Mouse (Mus musculus) c-Kit-negative CD71-positive TER-119-positive erythroid progenitor cells, embryonic 14.5 days (primary cell): Measurements from ENCODE around the gene Rmdn2.

Experiments used
- DNase-seq: peaks from one replicate; pipeline ENCODE4 v3.0.0-alpha.2; 2013; ENCODE audit warnings: low read depth, low spot score

Gene Rmdn2

DNA sequence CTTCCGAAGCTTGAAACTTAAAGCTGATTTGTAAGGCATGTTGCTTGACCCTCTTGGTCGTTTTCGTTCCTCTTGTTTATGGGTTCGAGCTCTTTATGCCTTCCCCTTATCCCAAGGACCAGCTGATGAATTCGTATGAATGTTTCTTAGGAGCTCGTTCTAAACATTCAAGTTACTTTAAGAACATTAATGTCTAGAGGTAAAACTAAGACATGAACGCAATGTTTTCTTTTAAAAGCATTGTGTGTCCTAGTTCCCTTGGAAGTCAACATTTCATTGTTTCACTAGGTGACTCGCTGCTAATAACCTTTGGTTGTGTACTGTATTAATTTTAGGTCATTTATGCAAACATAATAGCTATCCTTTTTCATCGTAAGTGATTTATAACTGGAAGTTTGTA lies 4.2 kb downstream of the Rmdn2 start:
- DNase-seq: no peak

- no peak for DNase-seq
These were observed 5.0 kb downstream of the Rmdn2 start for GRCm38 (mm10) chr17:79616621-79617020.

DNA sequence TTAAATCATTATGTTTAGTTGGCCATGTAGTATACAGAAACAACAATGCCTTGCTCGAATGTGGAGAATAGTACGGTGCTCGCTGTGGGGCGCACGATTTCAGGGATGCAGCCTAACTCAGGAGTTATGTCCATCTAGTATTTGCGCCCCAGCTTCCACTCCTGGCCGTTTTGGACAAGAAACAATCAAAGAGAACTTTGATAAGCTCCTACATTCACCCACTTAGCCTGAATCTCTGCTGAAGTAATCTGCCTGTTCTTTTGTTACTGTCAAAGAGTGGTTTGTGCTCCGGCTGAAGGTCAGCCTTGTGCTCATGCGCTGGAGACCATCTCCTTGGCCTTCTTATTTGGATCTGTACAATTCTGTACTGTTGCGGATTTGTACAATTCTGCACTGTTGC lies 6.8 kb downstream of the Rmdn2 start:
- DNase-seq: no peak

GRCm38 (mm10) chr17:79618984-79619383 lies 7.3 kb downstream of the Rmdn2 start:
- DNase-seq: no peak

DNA sequence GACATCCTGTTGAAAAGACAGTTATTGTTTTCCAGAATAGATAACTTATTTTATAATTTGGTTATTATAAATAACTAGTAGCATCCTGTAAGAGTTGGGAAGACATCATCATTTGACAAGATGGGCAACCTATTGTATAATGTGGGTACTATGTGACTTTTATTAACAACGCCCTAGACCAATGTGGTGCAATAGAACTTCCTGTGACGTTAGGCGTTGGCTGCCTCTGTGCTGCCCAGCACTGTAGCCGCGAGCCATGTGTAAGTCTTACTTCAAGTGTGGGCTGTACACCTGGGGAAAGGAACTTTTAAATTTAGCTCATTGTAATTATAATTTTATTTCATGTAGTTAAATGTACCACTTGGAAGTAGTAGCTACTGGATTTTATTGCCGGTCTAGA lies 10.4 kb downstream of the Rmdn2 start:
- DNase-seq: no peak

GRCm38 (mm10) chr17:79622574-79622973 lies 10.9 kb downstream of the Rmdn2 start:
- DNase-seq: no peak

GRCm38 (mm10) chr17:79623841-79624240 lies 12.2 kb downstream of the Rmdn2 start:
- no peak for DNase-seq

GRCm38 (mm10) chr17:79626241-79626816 lies 14.7 kb downstream of the Rmdn2 start:
- no peak for DNase-seq

DNA sequence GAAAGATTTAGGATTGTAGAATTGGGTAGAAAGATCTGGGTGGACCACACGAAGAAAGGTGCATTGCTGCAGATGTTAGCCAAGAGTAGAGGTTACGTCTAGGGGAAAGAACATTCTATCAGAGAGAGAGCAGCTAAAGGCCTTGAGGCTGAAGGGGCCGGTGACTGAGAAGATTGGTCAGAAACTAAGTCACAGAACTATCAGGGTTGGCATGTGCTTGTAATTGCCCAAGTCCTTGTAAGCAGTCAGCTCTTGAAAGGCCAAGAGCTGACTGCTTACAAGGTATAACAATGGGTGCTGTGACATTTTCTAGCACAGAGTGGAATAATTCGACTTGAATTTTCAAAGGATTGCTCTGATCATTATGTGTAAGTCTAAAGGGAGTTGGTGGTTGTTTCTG lies 38.2 kb downstream of the Rmdn2 start:
- DNase-seq: no peak

- DNase-seq: no peak
These were observed 38.6 kb downstream of the Rmdn2 start for GRCm38 (mm10) chr17:79650297-79650696.

DNA sequence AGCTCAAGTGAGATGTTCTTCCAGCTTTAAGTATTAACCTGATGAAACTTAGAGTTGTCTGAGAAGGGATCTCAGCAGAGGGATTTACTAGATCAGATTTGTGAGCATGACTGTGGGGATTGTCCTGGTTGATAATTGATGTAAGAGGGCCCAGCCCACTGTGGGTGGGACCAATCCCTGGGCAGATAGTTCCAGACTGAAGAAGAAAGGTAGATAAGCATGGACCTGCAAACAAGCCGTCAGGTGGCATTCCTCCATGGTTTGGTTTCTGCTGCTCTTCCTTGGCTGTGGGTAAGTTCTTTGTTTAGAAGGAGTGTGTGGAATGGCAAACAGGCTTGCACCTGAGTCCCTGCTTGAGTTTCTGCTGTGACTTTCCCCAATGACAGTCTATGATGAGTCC lies 41.5 kb downstream of the Rmdn2 start:
- no peak for DNase-seq

DNA sequence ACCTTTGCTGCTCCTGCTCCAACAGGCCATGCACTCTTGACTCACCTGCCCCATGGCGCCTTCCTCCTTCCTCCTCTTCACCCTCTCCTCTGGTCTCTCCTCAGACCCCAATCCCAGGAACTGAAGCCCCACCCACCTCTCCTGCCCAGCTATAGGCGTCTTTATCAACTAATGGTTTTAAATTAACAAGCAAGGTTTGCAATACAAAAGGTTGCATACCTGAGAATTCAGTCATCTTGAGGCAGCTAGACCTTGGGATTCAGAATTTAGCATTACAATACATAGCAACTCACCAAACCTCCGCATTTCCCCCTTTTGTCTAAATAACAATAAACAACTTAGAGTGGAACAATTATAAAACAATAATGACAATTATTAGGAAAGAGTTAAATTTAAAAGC lies 42.5 kb downstream of the Rmdn2 start:
- no peak for DNase-seq

DNA sequence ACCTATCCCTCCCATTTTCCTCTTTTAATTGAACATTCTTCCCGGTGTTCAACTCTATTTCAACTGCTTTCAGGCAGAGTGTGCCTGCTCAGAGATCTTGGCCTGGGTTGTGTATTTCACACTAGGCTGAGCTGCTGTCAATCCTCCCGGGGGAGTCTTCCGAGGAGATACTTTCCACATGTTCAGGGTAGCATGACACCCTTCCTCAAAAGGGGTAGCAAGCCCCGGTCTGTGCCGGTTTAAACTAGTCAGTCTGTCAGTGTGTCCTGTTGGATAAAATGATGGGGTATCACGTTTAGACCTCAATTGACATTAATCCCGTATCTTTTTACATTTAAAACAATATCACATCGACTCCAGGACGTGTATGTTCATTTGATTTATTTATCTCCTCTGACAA lies 46.1 kb downstream of the Rmdn2 start:
- no peak for DNase-seq

- no peak for DNase-seq
These were observed 46.8 kb downstream of the Rmdn2 start for GRCm38 (mm10) chr17:79658452-79658851.

DNA sequence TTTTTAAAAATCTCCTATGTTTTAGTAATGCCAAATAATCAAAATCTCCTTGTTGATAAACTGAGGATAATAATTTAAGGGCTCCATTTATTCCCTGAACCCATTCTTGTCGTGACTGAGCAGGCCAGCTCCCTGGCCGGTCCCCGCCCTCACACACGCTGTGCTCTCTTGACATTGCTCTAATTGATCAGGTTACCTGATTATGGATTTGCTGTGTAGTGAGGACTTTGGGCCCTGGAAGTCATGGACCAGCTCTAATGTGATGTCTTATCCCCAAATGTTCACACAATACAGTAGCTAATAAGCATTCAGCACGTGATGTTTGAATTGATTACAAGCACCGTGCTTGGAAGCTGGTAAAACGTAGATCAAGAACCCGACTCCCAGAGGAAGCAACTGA lies 47.2 kb downstream of the Rmdn2 start:
- no peak for DNase-seq

GRCm38 (mm10) chr17:79661387-79661786 lies 49.7 kb downstream of the Rmdn2 start:
- DNase-seq: peak; percentile 11

GRCm38 (mm10) chr17:79661848-79662247 lies 50.2 kb downstream of the Rmdn2 start:
- DNase-seq: no peak

GRCm38 (mm10) chr17:79663393-79664105 lies 51.9 kb downstream of the Rmdn2 start:
- peak; percentile 3 for DNase-seq

- DNase-seq: no peak
These were observed 52.4 kb downstream of the Rmdn2 start for GRCm38 (mm10) chr17:79664106-79664417.

DNA sequence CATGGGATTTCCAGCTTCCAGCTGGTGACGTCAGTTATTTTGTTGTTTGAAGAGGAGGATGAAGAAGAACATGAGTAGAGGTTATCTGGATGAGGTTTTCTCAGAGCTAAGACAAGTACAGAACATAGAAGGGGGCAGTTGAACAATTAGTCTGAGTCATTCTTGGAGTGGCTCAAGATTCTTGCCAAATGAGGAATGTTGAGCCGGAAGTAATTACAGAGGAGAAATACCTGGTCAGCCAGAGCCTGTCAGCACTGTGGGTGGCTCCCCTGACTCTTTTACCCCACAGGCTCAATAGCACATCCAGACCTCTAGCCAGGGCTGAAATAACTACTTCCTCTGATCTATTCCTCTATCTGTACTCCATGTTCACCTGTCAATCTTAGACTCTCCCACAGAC lies 59.2 kb downstream of the Rmdn2 start:
- DNase-seq: no peak

DNA sequence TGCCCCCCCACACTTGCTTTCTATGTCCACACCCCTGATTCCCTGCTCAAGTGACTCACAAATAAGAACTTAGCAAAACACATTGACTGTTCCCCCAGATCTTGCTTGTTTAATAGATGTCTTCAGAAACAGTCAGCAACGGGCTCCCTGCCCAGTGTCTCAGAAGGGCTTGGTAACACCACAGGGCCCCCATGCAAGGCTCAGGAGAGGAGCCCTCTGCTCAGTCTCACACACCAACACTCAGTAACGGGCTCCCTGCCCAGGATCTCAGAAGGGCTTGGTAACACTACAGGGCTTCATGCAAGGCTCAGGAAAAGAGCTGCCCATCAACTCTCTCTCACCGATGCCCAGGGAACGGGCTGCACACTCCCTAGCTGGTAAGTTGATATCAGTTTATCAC lies 83.4 kb downstream of the Rmdn2 start:
- no peak for DNase-seq

GRCm38 (mm10) chr17:79695541-79695940 lies 83.9 kb downstream of the Rmdn2 start:
- no peak for DNase-seq

DNA sequence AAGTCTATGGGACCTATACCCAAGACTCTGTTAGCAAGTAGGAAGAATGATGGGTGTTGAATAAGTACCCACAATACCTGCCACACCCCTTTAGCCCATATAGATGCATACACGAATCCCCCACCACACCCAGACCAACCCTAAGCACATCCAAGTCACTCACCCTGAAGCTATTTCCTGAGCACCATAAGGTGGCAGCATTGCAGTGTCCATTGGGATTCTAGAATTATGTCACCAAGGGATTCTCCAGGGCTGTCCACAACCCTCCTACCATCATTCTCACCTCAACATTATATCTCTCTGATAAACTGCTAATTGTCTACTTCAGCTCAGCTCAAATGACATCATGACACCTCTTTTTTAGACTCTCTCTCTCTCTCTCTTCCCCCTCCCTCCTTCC lies 87.5 kb downstream of the Rmdn2 start:
- no peak for DNase-seq

DNA sequence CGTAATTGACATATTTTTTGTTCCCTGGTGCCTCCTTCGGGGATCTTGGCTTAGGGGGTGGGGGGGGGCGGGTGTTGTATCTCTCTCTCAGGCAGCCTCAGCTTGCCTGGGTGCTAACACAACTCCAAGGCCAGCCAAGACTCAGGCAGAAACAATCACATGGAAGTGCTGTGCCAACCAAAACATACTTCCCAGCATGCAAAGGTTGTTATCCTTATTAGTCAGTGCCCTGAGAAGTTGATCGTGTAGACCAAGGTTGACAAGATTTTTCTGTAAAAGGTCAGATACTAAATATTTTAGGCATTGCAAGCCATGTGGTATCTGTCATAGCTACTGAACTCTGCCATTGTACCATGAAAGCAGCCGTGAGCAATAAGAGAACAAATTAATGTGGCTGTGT lies 89.2 kb downstream of the Rmdn2 start:
- DNase-seq: no peak
